Mouse (Mus musculus): ENCODE measurements at regions not wholly inside any gene's neighbourhood (a gene's known extent, or its start where the extent isn't known, plus 50 kb on each side); places are given as distances from the start of the nearest gene placed in this dataset.

DNA sequence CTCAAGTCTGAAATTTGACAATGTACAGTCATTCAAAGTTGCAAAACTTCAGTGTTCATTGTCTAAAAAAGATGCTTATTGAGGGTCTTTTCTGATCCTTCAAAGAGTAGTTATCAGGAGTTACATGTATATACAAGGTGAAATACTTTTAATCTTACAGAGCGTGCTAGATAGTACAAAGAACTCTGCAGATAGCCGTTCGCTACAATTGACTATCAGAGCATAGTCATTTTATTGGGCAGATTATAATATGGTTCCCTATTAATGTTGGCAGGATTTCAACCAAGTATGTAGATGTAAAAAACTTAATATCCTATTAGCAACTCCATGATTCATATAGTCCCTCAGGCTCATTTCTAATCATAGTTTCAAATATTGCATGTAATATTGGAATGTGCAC is 1114.7 kb upstream of the Cited2 start:
- no peak overlapping the region for H3K9ac ChIP-seq (ENCODE audit: low read depth, low read length)
- no peaks in the 10 kb centered on the region for H3K27me3 ChIP-seq (ENCODE audit: control insufficient read depth, insufficient read depth, low read length)
- no peak overlapping the region for H3K4me2 ChIP-seq (replicated peaks; ENCODE audit: low read depth, low read length)
- no peaks in the 10 kb centered on the region for H3K4me1 ChIP-seq (ENCODE audit: control insufficient read depth, insufficient read depth, low read length)
- H3K27ac ChIP-seq (ENCODE audit: low read depth, low read length), result no peak overlapping the region
- no peak for ATAC-seq (ENCODE audit: low FRiP score, low TSS enrichment)
- 89% methylated on average over 3 of the region's 3 CpGs for WGBS
- H3K4me3 ChIP-seq (ENCODE audit: low read length), result no peak overlapping the region
- no peaks in the 10 kb centered on the region for H3K9me3 ChIP-seq (ENCODE audit: control insufficient read depth, low read length)
- no peaks in the 10 kb centered on the region for H3K36me3 ChIP-seq (ENCODE audit: control insufficient read depth, insufficient read depth, low read length)

DNA sequence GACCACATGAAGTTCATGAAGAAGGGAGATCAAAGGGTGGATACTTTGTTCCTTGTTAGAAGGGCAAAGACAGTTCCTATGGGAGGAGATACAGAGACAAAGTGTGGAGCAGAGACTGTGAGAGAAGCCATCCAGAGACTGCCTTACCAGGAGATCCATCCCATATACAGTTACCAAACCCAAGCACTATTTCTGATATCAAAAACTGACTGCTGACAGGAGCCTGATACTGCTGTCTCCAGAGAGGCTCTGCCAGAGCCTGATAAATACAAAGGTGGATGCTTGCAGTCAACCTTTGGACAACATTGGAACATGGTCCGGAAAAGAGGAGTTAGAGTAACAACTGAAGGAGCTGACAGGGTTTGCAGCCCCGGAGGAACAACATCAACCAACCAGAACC is 1104.3 kb upstream of the Cited2 start:
- H3K36me3 ChIP-seq (ENCODE audit: control insufficient read depth, insufficient read depth, low read length), result no peaks in the 10 kb centered on the region
- no peak for ATAC-seq (ENCODE audit: low FRiP score, low TSS enrichment)
- H3K9me3 ChIP-seq (ENCODE audit: control insufficient read depth, low read length), result no peaks in the 10 kb centered on the region
- no peaks in the 10 kb centered on the region for H3K4me1 ChIP-seq (ENCODE audit: control insufficient read depth, insufficient read depth, low read length)
- no peak overlapping the region for H3K4me3 ChIP-seq (ENCODE audit: low read length)
- H3K9ac ChIP-seq (ENCODE audit: low read depth, low read length), result no peak overlapping the region
- 90% methylated on average over 2 of the region's 2 CpGs for WGBS
- H3K4me2 ChIP-seq (replicated peaks; ENCODE audit: low read depth, low read length), result no peak overlapping the region
- no peak overlapping the region for H3K27ac ChIP-seq (ENCODE audit: low read depth, low read length)
- no peaks in the 10 kb centered on the region for H3K27me3 ChIP-seq (ENCODE audit: control insufficient read depth, insufficient read depth, low read length)

DNA sequence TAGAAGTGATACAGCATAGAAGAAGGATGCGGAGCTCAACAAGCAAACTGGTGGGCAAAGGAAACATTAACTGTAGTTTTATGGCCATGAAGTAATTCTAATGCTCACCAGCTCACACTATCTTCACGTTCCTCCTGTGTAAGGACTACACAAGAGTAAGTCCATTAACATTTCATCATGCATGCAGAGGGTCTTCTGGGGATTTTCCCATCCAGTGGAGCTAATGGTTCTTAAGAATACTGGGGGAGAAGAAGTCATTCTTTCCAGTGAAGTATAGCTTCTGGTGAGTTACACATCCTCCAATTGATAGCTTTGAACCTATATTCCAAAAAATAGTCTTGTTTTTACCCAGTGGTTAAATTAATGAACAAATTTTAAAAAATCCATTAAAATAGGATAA is 1103.4 kb upstream of the Cited2 start:
- 79% methylated on average over 2 of the region's 2 CpGs for WGBS
- Histone ChIP-seq H3K9ac (ENCODE audit: low read depth, low read length) (no peak overlapping the region), H3K4me2 (replicated peaks; ENCODE audit: low read depth, low read length) (no peak overlapping the region), H3K27me3 (ENCODE audit: control insufficient read depth, insufficient read depth, low read length) (no peaks in the 10 kb centered on the region), H3K36me3 (ENCODE audit: control insufficient read depth, insufficient read depth, low read length) (no peaks in the 10 kb centered on the region), H3K4me3 (ENCODE audit: low read length) (no peak overlapping the region), H3K4me1 (ENCODE audit: control insufficient read depth, insufficient read depth, low read length) (no peaks in the 10 kb centered on the region), H3K27ac (ENCODE audit: low read depth, low read length) (no peak overlapping the region), H3K9me3 (ENCODE audit: control insufficient read depth, low read length) (no peaks in the 10 kb centered on the region)
- ATAC-seq (ENCODE audit: low FRiP score, low TSS enrichment), result no peak

DNA sequence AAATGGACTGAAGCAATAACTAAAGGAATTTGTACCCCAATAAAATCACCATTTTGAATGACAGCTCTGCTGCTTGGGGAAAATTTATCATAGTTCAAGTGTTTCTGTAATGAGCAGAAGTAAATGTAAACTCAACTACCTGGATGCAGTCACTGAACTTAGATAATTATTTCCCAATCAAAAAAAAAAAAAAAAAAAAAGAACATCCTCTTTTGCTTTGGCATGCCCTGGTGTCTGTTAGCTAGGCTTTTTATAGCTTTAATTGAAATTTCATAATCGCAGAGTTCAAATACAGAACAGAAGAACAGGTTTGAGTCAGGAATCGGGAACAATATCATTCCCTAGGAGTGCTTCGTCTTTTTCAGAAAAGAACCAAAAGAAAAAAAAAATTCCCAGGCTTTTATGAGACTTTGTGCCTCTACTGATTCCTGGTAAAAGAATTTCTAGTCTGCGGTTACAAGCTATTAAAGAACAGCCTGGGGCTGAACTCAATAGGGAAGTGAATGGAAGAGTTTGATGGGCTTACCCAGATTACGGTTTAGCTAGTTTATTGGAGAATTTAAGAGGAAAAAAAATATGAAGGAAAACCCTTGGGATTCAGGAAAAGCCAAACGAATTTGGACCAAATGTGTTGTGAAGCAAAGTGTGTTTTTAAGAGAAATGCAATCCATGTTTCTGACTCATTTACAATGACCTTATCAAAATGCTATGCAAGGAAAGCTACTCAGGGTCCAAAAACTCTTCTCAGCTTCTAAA is 1102.0 kb upstream of the Cited2 start:
- Histone ChIP-seq H3K9me3 (ENCODE audit: control insufficient read depth, low read length) (no peaks in the 10 kb centered on the region), H3K27ac (ENCODE audit: low read depth, low read length) (no peak overlapping the region), H3K27me3 (ENCODE audit: control insufficient read depth, insufficient read depth, low read length) (no peaks in the 10 kb centered on the region), H3K9ac (ENCODE audit: low read depth, low read length) (no peak overlapping the region), H3K4me3 (ENCODE audit: low read length) (no peak overlapping the region), H3K4me1 (ENCODE audit: control insufficient read depth, insufficient read depth, low read length) (no peaks in the 10 kb centered on the region), H3K4me2 (replicated peaks; ENCODE audit: low read depth, low read length) (no peak overlapping the region), H3K36me3 (ENCODE audit: control insufficient read depth, insufficient read depth, low read length) (no peaks in the 10 kb centered on the region)
- WGBS, result 65% methylated on average over 6 of the region's 6 CpGs
- ATAC-seq (ENCODE audit: low FRiP score, low TSS enrichment), result no peak

DNA sequence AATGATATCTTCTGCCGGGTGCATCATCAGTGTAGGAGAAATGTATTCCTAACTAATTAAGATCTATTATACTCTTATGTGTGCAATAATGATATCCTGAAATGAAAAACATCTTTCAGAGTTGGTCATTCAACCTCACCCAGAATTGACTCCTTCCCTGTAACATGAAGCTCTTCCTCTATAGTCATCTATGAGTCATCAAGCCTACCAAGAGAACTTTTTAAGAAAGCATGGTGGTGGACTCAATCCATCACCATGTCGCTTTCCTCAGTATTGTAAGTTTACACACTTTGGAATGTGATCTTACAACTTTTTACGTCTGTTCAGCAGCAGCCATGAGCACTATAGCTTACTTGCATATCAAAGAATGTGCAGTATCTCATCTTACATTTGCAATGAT is 1100.2 kb upstream of the Cited2 start:
- no peaks in the 10 kb centered on the region for H3K27me3 ChIP-seq (ENCODE audit: control insufficient read depth, insufficient read depth, low read length)
- H3K4me2 ChIP-seq (replicated peaks; ENCODE audit: low read depth, low read length), result no peak overlapping the region
- no peak for ATAC-seq (ENCODE audit: low FRiP score, low TSS enrichment)
- H3K4me3 ChIP-seq (ENCODE audit: low read length), result no peak overlapping the region
- no peaks in the 10 kb centered on the region for H3K9me3 ChIP-seq (ENCODE audit: control insufficient read depth, low read length)
- no peaks in the 10 kb centered on the region for H3K36me3 ChIP-seq (ENCODE audit: control insufficient read depth, insufficient read depth, low read length)
- H3K27ac ChIP-seq (ENCODE audit: low read depth, low read length), result no peak overlapping the region
- H3K4me1 ChIP-seq (ENCODE audit: control insufficient read depth, insufficient read depth, low read length), result no peaks in the 10 kb centered on the region
- WGBS, result 87% methylated on average over 3 of the region's 3 CpGs
- H3K9ac ChIP-seq (ENCODE audit: low read depth, low read length), result no peak overlapping the region

DNA sequence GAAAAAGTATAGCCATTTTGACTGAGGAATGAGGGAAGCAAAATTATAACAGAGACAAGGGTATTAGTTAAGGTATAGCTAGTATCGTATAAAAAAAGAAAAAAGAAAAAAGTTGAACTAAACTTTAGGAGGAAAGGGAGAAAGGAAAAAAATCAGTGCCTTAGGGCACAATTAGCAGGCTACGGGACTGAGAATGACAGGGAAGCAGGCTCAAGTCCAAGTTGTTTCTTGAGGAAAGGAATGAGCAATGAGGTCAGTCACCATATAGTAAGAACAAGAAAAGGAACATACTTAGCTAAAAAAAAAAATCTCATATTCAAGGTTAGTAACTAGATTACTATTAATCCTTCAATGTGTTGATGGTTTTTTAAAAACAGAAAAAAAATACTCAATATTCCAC is 1089.8 kb upstream of the Cited2 start:
- H3K36me3 ChIP-seq (ENCODE audit: control insufficient read depth, insufficient read depth, low read length), result no peaks in the 10 kb centered on the region
- H3K4me2 ChIP-seq (replicated peaks; ENCODE audit: low read depth, low read length), result no peak overlapping the region
- ATAC-seq (ENCODE audit: low FRiP score, low TSS enrichment), result no peak
- H3K4me3 ChIP-seq (ENCODE audit: low read length), result no peak overlapping the region
- H3K9ac ChIP-seq (ENCODE audit: low read depth, low read length), result no peak overlapping the region
- H3K4me1 ChIP-seq (ENCODE audit: control insufficient read depth, insufficient read depth, low read length), result no peaks in the 10 kb centered on the region
- no peak overlapping the region for H3K27ac ChIP-seq (ENCODE audit: low read depth, low read length)
- H3K9me3 ChIP-seq (ENCODE audit: control insufficient read depth, low read length), result no peaks in the 10 kb centered on the region
- WGBS, result 82% methylated on average over 2 of the region's 2 CpGs
- no peaks in the 10 kb centered on the region for H3K27me3 ChIP-seq (ENCODE audit: control insufficient read depth, insufficient read depth, low read length)

DNA sequence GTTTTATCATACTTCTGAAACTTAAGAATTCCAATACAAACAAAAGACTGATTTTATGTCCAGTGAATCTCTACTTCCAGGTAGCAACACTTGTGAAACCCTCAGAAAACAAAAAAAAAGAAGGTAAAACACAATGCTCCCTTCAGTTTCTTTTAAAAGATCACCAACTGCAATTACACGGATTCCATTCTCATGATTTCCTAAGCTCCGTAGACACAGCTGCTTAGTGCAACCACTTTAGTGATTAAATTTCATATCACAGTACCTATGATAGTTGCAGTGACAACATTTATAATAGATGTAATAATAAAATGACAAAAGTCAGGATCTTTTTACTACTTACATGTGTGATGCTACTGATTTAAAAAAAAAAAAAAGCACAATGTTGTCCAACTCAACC is 1087.6 kb upstream of the Cited2 start:
- Histone ChIP-seq H3K4me2 (replicated peaks; ENCODE audit: low read depth, low read length) (no peak overlapping the region), H3K9me3 (ENCODE audit: control insufficient read depth, low read length) (no peaks in the 10 kb centered on the region), H3K36me3 (ENCODE audit: control insufficient read depth, insufficient read depth, low read length) (no peaks in the 10 kb centered on the region), H3K27me3 (ENCODE audit: control insufficient read depth, insufficient read depth, low read length) (no peaks in the 10 kb centered on the region), H3K9ac (ENCODE audit: low read depth, low read length) (no peak overlapping the region), H3K27ac (ENCODE audit: low read depth, low read length) (no peak overlapping the region), H3K4me3 (ENCODE audit: low read length) (no peak overlapping the region), H3K4me1 (ENCODE audit: control insufficient read depth, insufficient read depth, low read length) (no peaks in the 10 kb centered on the region)
- WGBS, result 91% methylated on average over 2 of the region's 2 CpGs
- no peak for ATAC-seq (ENCODE audit: low FRiP score, low TSS enrichment)

DNA sequence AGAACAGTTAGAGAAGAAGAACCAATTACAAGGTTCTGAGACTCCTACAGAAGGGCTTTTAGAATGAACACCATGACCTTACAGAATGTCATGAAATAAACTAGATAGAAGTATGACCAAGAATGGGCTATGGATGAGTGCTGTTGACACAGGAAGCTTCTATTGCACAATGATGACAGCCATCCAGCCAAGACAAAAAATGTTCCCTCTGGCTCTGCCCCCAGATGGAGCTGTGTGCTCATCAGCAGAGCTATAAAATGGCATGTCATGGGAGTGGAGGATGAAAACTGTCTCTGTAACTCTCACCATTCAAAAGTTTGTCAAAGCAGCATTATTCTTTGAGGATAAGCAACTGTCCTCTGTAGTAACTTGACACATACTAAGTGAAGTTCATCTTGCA is 1086.0 kb upstream of the Cited2 start:
- Histone ChIP-seq H3K4me2 (replicated peaks; ENCODE audit: low read depth, low read length) (no peak overlapping the region), H3K27me3 (ENCODE audit: control insufficient read depth, insufficient read depth, low read length) (no peaks in the 10 kb centered on the region), H3K27ac (ENCODE audit: low read depth, low read length) (no peak overlapping the region), H3K36me3 (ENCODE audit: control insufficient read depth, insufficient read depth, low read length) (no peaks in the 10 kb centered on the region), H3K9me3 (ENCODE audit: control insufficient read depth, low read length) (no peaks in the 10 kb centered on the region), H3K9ac (ENCODE audit: low read depth, low read length) (no peak overlapping the region), H3K4me3 (ENCODE audit: low read length) (no peak overlapping the region), H3K4me1 (ENCODE audit: control insufficient read depth, insufficient read depth, low read length) (no peaks in the 10 kb centered on the region)
- no peak for ATAC-seq (ENCODE audit: low FRiP score, low TSS enrichment)

DNA sequence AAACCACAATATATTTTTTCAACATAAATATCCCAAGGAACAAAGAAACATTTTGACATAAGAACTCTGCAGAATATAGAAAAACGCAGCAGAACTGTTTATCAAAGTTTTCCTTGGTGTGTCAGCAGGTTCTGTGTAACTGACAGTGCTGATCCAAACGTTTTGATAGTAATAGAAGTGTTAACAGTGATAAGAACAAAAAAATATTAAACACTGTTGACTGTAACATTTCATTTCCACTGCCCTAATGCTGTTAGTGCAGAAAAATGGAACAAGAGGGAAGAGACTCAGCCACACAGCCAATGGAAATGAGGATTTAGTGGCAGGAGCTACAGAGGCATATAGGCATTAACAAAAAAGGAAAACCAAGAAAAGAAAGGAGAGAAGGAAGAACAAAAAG is 1084.9 kb upstream of the Cited2 start:
- Histone ChIP-seq H3K4me2 (replicated peaks; ENCODE audit: low read depth, low read length) (no peak overlapping the region), H3K27ac (ENCODE audit: low read depth, low read length) (no peak overlapping the region), H3K27me3 (ENCODE audit: control insufficient read depth, insufficient read depth, low read length) (no peaks in the 10 kb centered on the region), H3K9me3 (ENCODE audit: control insufficient read depth, low read length) (no peaks in the 10 kb centered on the region), H3K4me3 (ENCODE audit: low read length) (no peak overlapping the region), H3K9ac (ENCODE audit: low read depth, low read length) (no peak overlapping the region), H3K36me3 (ENCODE audit: control insufficient read depth, insufficient read depth, low read length) (no peaks in the 10 kb centered on the region), H3K4me1 (ENCODE audit: control insufficient read depth, insufficient read depth, low read length) (no peaks in the 10 kb centered on the region)
- no peak for ATAC-seq (ENCODE audit: low FRiP score, low TSS enrichment)
- WGBS, result 26% methylated on average over 2 of the region's 2 CpGs
